Mouse (Mus musculus): ENCODE data around the gene Exosc2. TPM values are rescaled to one million over a fixed set of nuclear protein-coding genes. Genes with fewer than 3 reads are reported as not detected.
A peak's percentile ranks its signal among the peaks of the same experiment; 100 is the strongest.

Exosc2 gene
- 30.4 and 35.9 TPM in 2 replicates for polyA plus RNA-seq (2014; fragmentation: Nextera tagmentation; extraction: Ambion mirVana)

GRCm38 (mm10) chr2:31670551-31671035 is at the start of gene Exosc2:
TSS of gene Exosc2 (plus strand) at chr2:31670715.
- H3K9me3 ChIP-seq (ENCODE audit: control insufficient read depth, low read length): no peaks in the 10 kb centered on the region
- under 1% methylated on average over 27 of the region's 27 CpGs for WGBS
- H3K4me2 ChIP-seq (ENCODE audit: low read depth, low read length): peak within 1 kb of the TSS; percentile 73
- H3K4me3 ChIP-seq (ENCODE audit: low read depth, low read length): peak within 1 kb of the TSS; percentile 81
- no peak within 1 kb of the TSS for H3K27ac ChIP-seq (ENCODE audit: low read depth, low read length)
- H3K27me3 ChIP-seq (ENCODE audit: control insufficient read depth, insufficient read depth, low read length): 0 out of 2 replicates have a peak, but pooled peaks cover 2% of the 10 kb centered on the region
- H3K9ac ChIP-seq (replicated peaks; ENCODE audit: low read depth, low read length): peak within 1 kb of the TSS; percentile 73
- H3K4me1 ChIP-seq (ENCODE audit: control insufficient read depth, insufficient read depth, low read length): 0 out of 2 replicates have a peak, but pooled peaks cover 7% of the 10 kb centered on the region
- peak; percentile 96 for ATAC-seq (ENCODE audit: low read depth)
- H3K36me3 ChIP-seq (ENCODE audit: control insufficient read depth, insufficient read depth, low read length): peaks cover 19% of the 10 kb centered on the region; the same call in 1 of the 2 replicates

DNA sequence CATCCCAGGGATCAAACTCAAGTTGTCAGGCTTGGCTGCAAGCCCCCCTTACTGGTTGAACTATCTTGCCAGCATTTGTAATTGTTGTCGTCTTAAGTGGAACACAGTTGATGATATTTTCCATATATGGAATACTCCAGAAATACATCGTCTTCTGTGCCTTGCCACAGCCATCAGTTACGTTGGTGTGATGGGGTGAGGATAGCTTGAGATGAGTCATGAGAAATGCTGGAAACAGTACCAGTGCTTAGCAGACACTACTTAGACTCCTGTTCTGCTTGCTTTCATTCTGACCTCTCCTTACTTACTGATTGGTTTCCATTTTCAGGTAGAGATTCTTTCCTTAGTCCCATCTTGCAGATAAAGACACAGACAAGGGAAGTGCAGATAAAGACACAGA is 37.0 kb upstream of the Exosc2 start:
- no peak overlapping the region for H3K4me3 ChIP-seq (ENCODE audit: low read depth, low read length)
- H3K4me2 ChIP-seq (ENCODE audit: low read depth, low read length): no peak overlapping the region
- no peaks in the 10 kb centered on the region for H3K9me3 ChIP-seq (ENCODE audit: control insufficient read depth, low read length)
- peaks cover 10% of the 10 kb centered on the region; the same call in 1 of the 2 replicates for H3K4me1 ChIP-seq (ENCODE audit: control insufficient read depth, insufficient read depth, low read length)
- WGBS: 70% methylated on average over 3 of the region's 3 CpGs
- no peak overlapping the region for H3K9ac ChIP-seq (replicated peaks; ENCODE audit: low read depth, low read length)
- ATAC-seq (ENCODE audit: low read depth): no peak
- H3K27ac ChIP-seq (ENCODE audit: low read depth, low read length): no peak overlapping the region
- peaks cover 46% of the 10 kb centered on the region for H3K27me3 ChIP-seq (ENCODE audit: control insufficient read depth, insufficient read depth, low read length)
- no peaks in the 10 kb centered on the region for H3K36me3 ChIP-seq (ENCODE audit: control insufficient read depth, insufficient read depth, low read length)

DNA sequence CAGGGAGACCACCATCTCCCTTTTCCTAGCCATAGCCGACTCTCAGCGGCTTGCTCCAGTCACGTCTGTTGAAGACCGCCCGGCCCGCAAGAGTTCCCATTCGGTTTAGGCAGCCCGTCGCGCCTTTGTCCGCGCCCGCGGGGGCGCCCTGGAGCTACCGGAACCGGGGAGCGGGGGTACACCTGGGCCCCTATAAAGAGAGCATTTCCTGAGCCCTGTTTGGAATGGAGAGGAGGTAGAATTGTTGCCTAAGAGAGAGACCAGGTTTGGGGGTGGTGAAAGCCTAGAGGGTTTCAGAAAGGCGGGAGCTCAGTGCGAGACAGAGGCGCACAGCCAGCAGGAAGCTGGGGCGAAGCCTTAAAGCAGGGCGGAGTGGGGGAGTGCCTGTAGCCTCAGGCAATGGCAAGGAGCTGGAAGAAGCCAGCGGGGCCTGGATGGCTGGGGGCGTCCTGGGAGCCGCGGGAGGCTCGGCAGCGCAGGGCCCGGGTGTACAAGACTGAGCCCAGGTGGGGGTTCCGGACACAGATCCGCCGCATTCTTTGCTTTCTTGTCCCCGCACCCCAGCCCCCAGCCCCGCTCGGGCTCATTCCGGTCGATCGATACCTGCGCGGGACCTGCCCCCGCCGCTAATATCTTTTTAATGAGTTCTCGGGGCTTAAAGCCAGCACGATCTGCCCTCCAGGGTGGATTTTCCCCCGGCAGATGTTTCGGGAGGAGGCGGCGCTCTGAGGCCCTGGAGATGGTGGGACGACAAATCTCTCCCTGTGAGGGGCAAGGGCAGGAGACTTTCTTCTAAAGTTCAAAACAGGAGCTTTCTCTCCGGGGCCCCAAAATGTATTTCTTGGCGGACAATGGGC is 35.0 kb upstream of the Exosc2 start:
- Histone ChIP-seq H3K9me3 (ENCODE audit: control insufficient read depth, low read length) (no peaks in the 10 kb centered on the region), H3K36me3 (ENCODE audit: control insufficient read depth, insufficient read depth, low read length) (no peaks in the 10 kb centered on the region), H3K27ac (ENCODE audit: low read depth, low read length) (no peak overlapping the region), H3K27me3 (ENCODE audit: control insufficient read depth, insufficient read depth, low read length) (peaks cover 62% of the 10 kb centered on the region), H3K4me3 (ENCODE audit: low read depth, low read length) (peak overlapping the region; percentile 14), H3K9ac (replicated peaks; ENCODE audit: low read depth, low read length) (0 out of 2 replicates have a peak overlapping the region, but pooled peaks have one; percentile 16), H3K4me1 (ENCODE audit: control insufficient read depth, insufficient read depth, low read length) (peaks cover 10% of the 10 kb centered on the region; the same call in 1 of the 2 replicates), H3K4me2 (ENCODE audit: low read depth, low read length) (peak overlapping the region; percentile 33)
- ATAC-seq (ENCODE audit: low read depth): no peak
- WGBS: under 1% methylated on average over 50 of the region's 52 CpGs

GRCm38 (mm10) chr2:31636138-31636741 is 34.3 kb upstream of the Exosc2 start:
- under 1% methylated on average over 48 of the region's 48 CpGs for WGBS
- Histone ChIP-seq H3K4me3 (ENCODE audit: low read depth, low read length) (peak overlapping the region; percentile 14), H3K36me3 (ENCODE audit: control insufficient read depth, insufficient read depth, low read length) (no peaks in the 10 kb centered on the region), H3K9me3 (ENCODE audit: control insufficient read depth, low read length) (no peaks in the 10 kb centered on the region), H3K4me1 (ENCODE audit: control insufficient read depth, insufficient read depth, low read length) (peaks cover 14% of the 10 kb centered on the region; the same call in 1 of the 2 replicates), H3K27ac (ENCODE audit: low read depth, low read length) (peak overlapping the region; percentile 58; the same call in 1 of the 2 replicates), H3K9ac (replicated peaks; ENCODE audit: low read depth, low read length) (0 out of 2 replicates have a peak overlapping the region, but pooled peaks have one; percentile 0), H3K27me3 (ENCODE audit: control insufficient read depth, insufficient read depth, low read length) (peaks cover 61% of the 10 kb centered on the region), H3K4me2 (ENCODE audit: low read depth, low read length) (peak overlapping the region; percentile 33)
- no peak for ATAC-seq (ENCODE audit: low read depth)

GRCm38 (mm10) chr2:31636742-31637141 is 33.8 kb upstream of the Exosc2 start:
- H3K4me3 ChIP-seq (ENCODE audit: low read depth, low read length): peak overlapping the region; percentile 14

GRCm38 (mm10) chr2:31637311-31637710 is 33.2 kb upstream of the Exosc2 start:
- Histone ChIP-seq H3K4me2 (ENCODE audit: low read depth, low read length) (peak overlapping the region; percentile 33), H3K27me3 (ENCODE audit: control insufficient read depth, insufficient read depth, low read length) (peaks cover 58% of the 10 kb centered on the region), H3K9me3 (ENCODE audit: control insufficient read depth, low read length) (no peaks in the 10 kb centered on the region), H3K27ac (ENCODE audit: low read depth, low read length) (peak overlapping the region; percentile 45; the same call in 1 of the 2 replicates), H3K4me3 (ENCODE audit: low read depth, low read length) (peak overlapping the region; percentile 19), H3K9ac (replicated peaks; ENCODE audit: low read depth, low read length) (peak overlapping the region; percentile 17; the same call in 1 of the 2 replicates), H3K36me3 (ENCODE audit: control insufficient read depth, insufficient read depth, low read length) (no peaks in the 10 kb centered on the region), H3K4me1 (ENCODE audit: control insufficient read depth, insufficient read depth, low read length) (peaks cover 14% of the 10 kb centered on the region; the same call in 1 of the 2 replicates)
- whole genome bisulfite sequencing: 1% methylated on average over 12 of the region's 12 CpGs
- no peak for ATAC-seq (ENCODE audit: low read depth)

More at GRCm38 (mm10) chr2:31636742-31637141, 33.8 kb upstream of the Exosc2 start:
- H3K4me2 ChIP-seq (ENCODE audit: low read depth, low read length): peak overlapping the region; percentile 33
- peaks cover 14% of the 10 kb centered on the region; the same call in 1 of the 2 replicates for H3K4me1 ChIP-seq (ENCODE audit: control insufficient read depth, insufficient read depth, low read length)
- H3K9ac ChIP-seq (replicated peaks; ENCODE audit: low read depth, low read length): 0 out of 2 replicates have a peak overlapping the region, but pooled peaks have one; percentile 0
- H3K27me3 ChIP-seq (ENCODE audit: control insufficient read depth, insufficient read depth, low read length): peaks cover 58% of the 10 kb centered on the region
- H3K27ac ChIP-seq (ENCODE audit: low read depth, low read length): no peak overlapping the region
- no peaks in the 10 kb centered on the region for H3K36me3 ChIP-seq (ENCODE audit: control insufficient read depth, insufficient read depth, low read length)
- H3K9me3 ChIP-seq (ENCODE audit: control insufficient read depth, low read length): no peaks in the 10 kb centered on the region
- WGBS: under 1% methylated on average over 35 of the region's 35 CpGs
- peak; percentile 67; the same call in 1 of the 2 replicates for ATAC-seq (ENCODE audit: low read depth)

DNA sequence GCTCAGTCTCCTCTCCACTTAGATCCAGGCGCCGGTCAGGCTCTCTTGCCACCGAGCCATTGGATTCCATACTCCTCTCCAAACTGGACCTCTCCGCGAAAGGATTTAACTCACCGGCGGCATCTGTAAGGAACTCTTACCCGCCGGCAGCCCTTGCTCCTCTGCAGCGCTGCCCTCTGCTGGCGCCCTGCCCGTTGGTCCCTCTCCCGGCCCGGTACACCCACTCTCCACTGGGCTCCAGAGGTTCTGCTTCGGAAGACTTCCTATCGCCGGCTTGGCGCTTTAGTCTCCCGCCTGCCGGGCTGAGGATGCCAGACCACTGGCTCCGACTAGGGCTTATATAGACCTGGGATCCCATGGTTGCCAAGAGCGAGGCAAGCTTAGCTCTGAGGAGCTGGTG is 32.7 kb upstream of the Exosc2 start:
- Histone ChIP-seq H3K4me3 (ENCODE audit: low read depth, low read length) (peak overlapping the region; percentile 19), H3K36me3 (ENCODE audit: control insufficient read depth, insufficient read depth, low read length) (no peaks in the 10 kb centered on the region), H3K9ac (replicated peaks; ENCODE audit: low read depth, low read length) (peak overlapping the region; percentile 17; the same call in 1 of the 2 replicates), H3K9me3 (ENCODE audit: control insufficient read depth, low read length) (no peaks in the 10 kb centered on the region), H3K4me1 (ENCODE audit: control insufficient read depth, insufficient read depth, low read length) (peaks cover 14% of the 10 kb centered on the region; the same call in 1 of the 2 replicates), H3K27me3 (ENCODE audit: control insufficient read depth, insufficient read depth, low read length) (peaks cover 58% of the 10 kb centered on the region), H3K4me2 (ENCODE audit: low read depth, low read length) (peak overlapping the region; percentile 33), H3K27ac (ENCODE audit: low read depth, low read length) (peak overlapping the region; percentile 45; the same call in 1 of the 2 replicates)
- WGBS: under 1% methylated on average over 22 of the region's 22 CpGs
- ATAC-seq (ENCODE audit: low read depth): no peak

DNA sequence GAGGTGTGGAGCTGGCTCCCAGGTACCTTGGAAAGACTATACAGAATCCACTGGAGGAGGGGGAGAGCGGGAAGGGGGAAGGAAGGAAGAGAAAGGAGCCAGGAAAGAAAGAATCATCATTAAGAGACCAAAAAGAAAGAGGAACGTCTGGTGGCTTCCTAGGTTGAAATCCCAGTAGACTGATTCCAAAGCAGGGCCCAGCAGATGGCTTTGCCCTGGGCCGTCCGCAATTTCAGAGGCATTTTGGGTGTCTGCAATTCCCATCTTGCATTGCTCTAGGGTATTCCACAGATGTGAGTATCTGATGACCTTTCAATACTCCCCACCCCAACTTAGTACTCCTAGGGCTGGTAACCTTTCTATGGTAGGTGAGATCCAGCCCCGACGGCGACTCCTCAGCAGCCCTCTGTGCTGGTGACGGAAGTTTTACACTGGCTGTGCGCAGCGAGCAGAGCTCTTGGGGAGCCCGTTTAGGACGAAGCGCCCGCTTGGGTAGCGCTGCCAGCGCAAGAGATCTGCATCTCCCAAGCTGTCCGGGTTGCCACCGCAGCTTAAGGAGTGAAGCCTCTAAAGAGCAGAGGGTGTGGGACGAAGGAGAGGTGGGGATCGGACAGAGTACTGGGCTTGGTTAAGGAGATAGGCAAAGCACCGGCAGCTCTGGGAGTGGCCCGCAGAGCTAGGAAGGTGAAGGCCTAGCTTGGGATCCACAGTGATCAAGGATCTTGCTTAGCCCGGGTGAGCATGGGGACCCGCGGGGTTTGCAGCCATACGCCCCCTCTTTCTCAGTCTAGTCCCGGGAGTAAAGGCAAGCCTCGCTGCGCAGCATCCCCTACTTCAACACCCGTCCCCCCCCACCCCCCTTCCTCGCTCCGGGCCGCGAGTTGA is 31.7 kb upstream of the Exosc2 start:
- no peaks in the 10 kb centered on the region for H3K9me3 ChIP-seq (ENCODE audit: control insufficient read depth, low read length)
- 1% methylated on average over 33 of the region's 34 CpGs for whole genome bisulfite sequencing
- no peaks in the 10 kb centered on the region for H3K36me3 ChIP-seq (ENCODE audit: control insufficient read depth, insufficient read depth, low read length)
- H3K9ac ChIP-seq (replicated peaks; ENCODE audit: low read depth, low read length): 0 out of 2 replicates have a peak overlapping the region, but pooled peaks have one; percentile 16
- peaks cover 58% of the 10 kb centered on the region for H3K27me3 ChIP-seq (ENCODE audit: control insufficient read depth, insufficient read depth, low read length)
- peaks cover 14% of the 10 kb centered on the region; the same call in 1 of the 2 replicates for H3K4me1 ChIP-seq (ENCODE audit: control insufficient read depth, insufficient read depth, low read length)
- peak; percentile 23; the same call in 1 of the 2 replicates for ATAC-seq (ENCODE audit: low read depth)
- peak overlapping the region; percentile 19; the same call in 1 of the 2 replicates for H3K4me3 ChIP-seq (ENCODE audit: low read depth, low read length)
- peak overlapping the region; percentile 33 for H3K4me2 ChIP-seq (ENCODE audit: low read depth, low read length)
- H3K27ac ChIP-seq (ENCODE audit: low read depth, low read length): no peak overlapping the region
